Mouse (Mus musculus) urinary bladder, adult 18-20 months (tissue): ENCODE data around the gene Pld6.
"Not testable (repeated sequence)": the region's sequence is repeated elsewhere in the genome, so short reads cannot be mapped to it uniquely, and the experiment has no call there.

ENCODE experiments used
- DNase-seq, 2 experiments: peaks; one replicate each; pipeline ENCODE4 v3.0.0; 2022; ENCODE audit warnings: low spot score in 2 of 2, mixed read lengths in 2 of 2

The Pld6 gene

GRCm38 (mm10) chr11:59746614-59747013 is 40.8 kb downstream of the Pld6 start:
- DNase-seq: no peak

- no peak for DNase-seq
Measured at GRCm38 (mm10) chr11:59745851-59746250, 41.6 kb downstream of the Pld6 start.

- DNase-seq: no peak
Measured at GRCm38 (mm10) chr11:59744374-59744773, 43.1 kb downstream of the Pld6 start.

- no peak for DNase-seq
Measured at GRCm38 (mm10) chr11:59743712-59744111, 43.7 kb downstream of the Pld6 start.

GRCm38 (mm10) chr11:59743307-59743706 is 44.1 kb downstream of the Pld6 start:
- DNase-seq: no peak

- no peak for DNase-seq
Measured at GRCm38 (mm10) chr11:59741915-59742314, 45.5 kb downstream of the Pld6 start.

GRCm38 (mm10) chr11:59739996-59740395 is 47.4 kb downstream of the Pld6 start:
- no peak for DNase-seq

- no peak for DNase-seq
Measured at GRCm38 (mm10) chr11:59737250-59737649, 50.2 kb downstream of the Pld6 start.

GRCm38 (mm10) chr11:59735938-59736337 is 51.5 kb downstream of the Pld6 start:
- DNase-seq: not testable (repeated sequence)

GRCm38 (mm10) chr11:59734335-59734734 is 53.1 kb downstream of the Pld6 start:
- DNase-seq: no peak
